Mouse (Mus musculus): ENCODE measurements around the gene 2010300C02Rik. TPM values are rescaled to one million over a fixed set of nuclear protein-coding genes. Genes with fewer than 3 reads are reported as not detected.
"Not testable (repeated sequence)": the region's sequence is repeated elsewhere in the genome, so short reads cannot be mapped to it uniquely, and the experiment has no call there.

Gene 2010300C02Rik
- polyA plus RNA-seq, 1 experiment from 2014 or later = 1.6 TPM

GRCm38 (mm10) chr1:37728053-37728452 lies 8.2 kb upstream of the 2010300C02Rik start:
- no peaks in the 10 kb centered on the region for H3K36me3 ChIP-seq
- no peak overlapping the region for H3K9ac ChIP-seq
- no peak for ATAC-seq (ENCODE audit: low FRiP score)
- no peak overlapping the region for H3K4me2 ChIP-seq
- H3K4me1 ChIP-seq (replicated peaks) = no peaks in the 10 kb centered on the region
- H3K4me3 ChIP-seq = no peak overlapping the region
- H3K27me3 ChIP-seq = no peaks in the 10 kb centered on the region
- no peak overlapping the region for H3K27ac ChIP-seq
- WGBS = 69% methylated on average over 10 of the region's 10 CpGs
- H3K9me3 ChIP-seq = no peaks in the 10 kb centered on the region

DNA sequence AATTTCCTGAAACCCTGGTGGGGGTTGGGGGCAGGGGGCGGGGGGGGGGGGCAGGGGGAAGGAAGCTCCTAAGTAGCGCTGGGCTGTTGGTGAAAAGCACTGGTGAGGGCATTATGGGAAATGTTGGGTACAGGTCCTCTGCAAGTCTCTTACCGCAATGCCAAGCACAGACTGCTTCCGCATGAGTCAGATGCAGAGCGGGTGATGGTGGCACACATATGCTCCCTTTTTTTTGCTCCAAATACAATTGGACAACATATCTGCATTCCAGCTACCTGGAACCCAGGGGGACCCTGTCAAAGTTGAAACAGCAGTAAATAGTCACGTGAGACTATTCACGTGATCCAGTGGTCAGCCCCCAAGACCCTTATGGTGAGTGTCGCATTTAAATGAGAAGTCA lies 7.3 kb upstream of the 2010300C02Rik start:
- no peak overlapping the region for H3K4me2 ChIP-seq
- WGBS = 85% methylated on average over 8 of the region's 8 CpGs
- no peaks in the 10 kb centered on the region for H3K36me3 ChIP-seq
- no peak overlapping the region for H3K9ac ChIP-seq
- H3K4me3 ChIP-seq = no peak overlapping the region
- H3K27ac ChIP-seq = no peak overlapping the region
- no peaks in the 10 kb centered on the region for H3K9me3 ChIP-seq
- no peak for ATAC-seq (ENCODE audit: low FRiP score)
- H3K27me3 ChIP-seq = 0 out of 2 replicates have a peak, but pooled peaks cover 4% of the 10 kb centered on the region
- no peaks in the 10 kb centered on the region for H3K4me1 ChIP-seq (replicated peaks)

DNA sequence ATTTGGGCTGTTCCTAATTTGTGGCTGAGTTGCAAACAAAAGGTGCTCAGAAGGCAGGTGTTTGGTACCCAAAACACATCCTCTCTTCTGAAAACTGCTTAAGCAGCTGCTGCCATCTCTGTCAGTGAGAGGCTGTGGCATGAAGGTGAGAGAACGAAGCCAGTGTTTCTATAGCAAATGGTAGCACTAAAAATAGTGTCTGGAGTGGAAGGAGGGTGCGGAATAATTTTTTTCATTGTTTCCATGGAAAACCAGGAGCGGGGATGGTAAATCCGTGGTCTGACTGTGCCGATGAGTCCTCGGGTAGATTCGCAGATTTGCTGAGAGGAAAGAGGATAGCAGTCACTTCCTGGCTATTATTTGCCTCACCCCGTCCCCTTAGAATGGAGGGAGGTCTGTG lies 6.5 kb upstream of the 2010300C02Rik start:
- Histone ChIP-seq H3K36me3 (no peaks in the 10 kb centered on the region), H3K4me1 (replicated peaks) (no peaks in the 10 kb centered on the region), H3K27ac (no peak overlapping the region), H3K9ac (no peak overlapping the region), H3K4me3 (no peak overlapping the region), H3K9me3 (no peaks in the 10 kb centered on the region), H3K27me3 (peaks cover 8% of the 10 kb centered on the region; the same call in 1 of the 2 replicates), H3K4me2 (no peak overlapping the region)
- WGBS = 81% methylated on average over 8 of the region's 8 CpGs
- ATAC-seq (ENCODE audit: low FRiP score) = no peak

DNA sequence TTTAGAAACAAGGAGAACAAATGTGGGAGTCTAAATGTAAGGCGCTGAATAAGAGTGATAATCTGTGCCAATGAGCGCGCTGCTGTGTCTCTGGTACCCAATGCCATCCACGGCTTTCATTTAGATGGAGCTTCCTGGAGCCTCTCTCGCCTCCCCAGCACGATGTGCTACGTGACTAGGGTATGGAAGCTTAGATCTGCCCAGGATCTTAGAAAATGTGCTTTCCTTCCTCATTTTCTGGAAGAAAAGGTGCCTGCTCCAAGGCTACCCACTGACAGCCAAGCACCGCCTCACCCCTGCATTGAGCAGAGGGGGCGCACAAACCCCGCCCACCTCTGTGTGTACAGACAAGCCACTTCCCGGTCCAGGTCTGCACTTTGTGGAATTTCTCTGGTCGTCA lies 6.0 kb upstream of the 2010300C02Rik start:
- H3K27ac ChIP-seq = no peak overlapping the region
- H3K4me1 ChIP-seq (replicated peaks) = no peaks in the 10 kb centered on the region
- no peaks in the 10 kb centered on the region for H3K9me3 ChIP-seq
- WGBS = 73% methylated on average over 12 of the region's 12 CpGs
- no peak for ATAC-seq (ENCODE audit: low FRiP score)
- peaks cover 14% of the 10 kb centered on the region for H3K27me3 ChIP-seq
- H3K4me2 ChIP-seq = no peak overlapping the region
- H3K9ac ChIP-seq = no peak overlapping the region
- H3K4me3 ChIP-seq = no peak overlapping the region
- no peaks in the 10 kb centered on the region for H3K36me3 ChIP-seq

DNA sequence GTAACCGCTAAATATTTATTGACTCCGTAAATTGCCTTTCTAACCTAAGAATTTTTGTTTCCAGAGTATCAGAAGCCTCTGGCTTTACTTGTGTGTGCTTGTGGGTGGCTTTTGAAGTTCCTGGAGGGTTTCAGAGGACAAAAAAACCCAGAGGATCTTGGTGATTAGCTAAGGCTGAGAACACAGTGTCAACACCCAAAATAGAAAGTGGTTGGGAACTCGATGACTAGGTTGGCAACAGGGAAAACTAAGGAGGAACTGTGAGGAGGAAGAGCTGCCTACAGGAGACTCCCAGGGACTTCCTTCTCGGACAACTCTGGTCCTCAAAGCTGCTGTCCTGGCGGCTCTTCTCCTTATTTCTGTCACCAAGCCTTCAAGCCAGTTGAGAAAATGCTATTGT lies 1.2 kb upstream of the 2010300C02Rik start:
- peaks cover 10% of the 10 kb centered on the region for H3K4me1 ChIP-seq (replicated peaks)
- no peak overlapping the region for H3K27ac ChIP-seq
- no peak overlapping the region for H3K9ac ChIP-seq
- no peaks in the 10 kb centered on the region for H3K9me3 ChIP-seq
- WGBS = 81% methylated on average over 5 of the region's 5 CpGs
- no peak overlapping the region for H3K4me3 ChIP-seq
- peaks cover 40% of the 10 kb centered on the region for H3K27me3 ChIP-seq
- H3K36me3 ChIP-seq = no peaks in the 10 kb centered on the region
- no peak overlapping the region for H3K4me2 ChIP-seq
- no peak for ATAC-seq (ENCODE audit: low FRiP score)

GRCm38 (mm10) chr1:37719030-37719723 lies 708 bp downstream of the 2010300C02Rik start:
- Histone ChIP-seq H3K9me3 (no peaks in the 10 kb centered on the region), H3K4me3 (peak overlapping the region; percentile 64), H3K27me3 (peaks cover 40% of the 10 kb centered on the region), H3K4me2 (peak overlapping the region; percentile 91), H3K4me1 (replicated peaks) (peaks cover 10% of the 10 kb centered on the region), H3K36me3 (no peaks in the 10 kb centered on the region), H3K9ac (peak overlapping the region; percentile 72), H3K27ac (no peak overlapping the region)
- 5% methylated on average over 49 of the region's 49 CpGs for WGBS
- ATAC-seq (ENCODE audit: low FRiP score) = peak; percentile 64

GRCm38 (mm10) chr1:37718516-37718915 lies 1.4 kb downstream of the 2010300C02Rik start:
- no peak for ATAC-seq (ENCODE audit: low FRiP score)
- Histone ChIP-seq H3K9ac (no peak overlapping the region), H3K9me3 (no peaks in the 10 kb centered on the region), H3K4me1 (replicated peaks) (peaks cover 10% of the 10 kb centered on the region), H3K36me3 (no peaks in the 10 kb centered on the region), H3K27ac (no peak overlapping the region), H3K4me3 (no peak overlapping the region), H3K27me3 (peaks cover 40% of the 10 kb centered on the region), H3K4me2 (peak overlapping the region; percentile 91; the same call in 1 of the 2 replicates)
- 49% methylated on average over 7 of the region's 7 CpGs for WGBS

GRCm38 (mm10) chr1:37717415-37718195 lies 2.3 kb downstream of the 2010300C02Rik start:
- Histone ChIP-seq H3K4me3 (no peak overlapping the region), H3K27ac (no peak overlapping the region), H3K9ac (no peak overlapping the region), H3K27me3 (peaks cover 40% of the 10 kb centered on the region), H3K4me2 (no peak overlapping the region), H3K4me1 (replicated peaks) (peaks cover 10% of the 10 kb centered on the region), H3K36me3 (no peaks in the 10 kb centered on the region), H3K9me3 (no peaks in the 10 kb centered on the region)
- WGBS = 83% methylated on average over 14 of the region's 14 CpGs
- ATAC-seq (ENCODE audit: low FRiP score) = no peak

DNA sequence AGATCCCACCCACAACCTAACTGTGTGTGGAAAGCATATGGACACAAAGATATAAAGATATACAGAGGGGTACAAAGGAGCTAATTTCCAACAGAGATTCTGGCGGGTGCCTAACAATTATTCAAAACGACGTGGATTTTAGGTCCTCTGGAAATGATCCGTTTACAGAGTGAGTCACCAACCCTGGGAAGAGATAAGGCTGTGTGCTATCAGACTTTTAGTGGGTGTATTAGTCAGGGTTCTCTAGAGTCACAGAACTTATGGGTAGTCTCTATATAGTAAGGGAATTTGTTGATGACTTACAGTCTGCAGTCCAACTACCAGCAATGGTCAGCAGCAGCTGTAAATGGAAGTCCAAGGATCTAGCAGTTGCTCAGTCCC lies 7.5 kb downstream of the 2010300C02Rik start:
- not testable (repeated sequence) for H3K4me1 ChIP-seq (replicated peaks); H3K4me2 ChIP-seq; H3K27me3 ChIP-seq; ATAC-seq (ENCODE audit: low FRiP score); H3K9ac ChIP-seq; H3K9me3 ChIP-seq; H3K27ac ChIP-seq; H3K4me3 ChIP-seq; H3K36me3 ChIP-seq
- 81% methylated on average over 4 of the region's 4 CpGs for WGBS

DNA sequence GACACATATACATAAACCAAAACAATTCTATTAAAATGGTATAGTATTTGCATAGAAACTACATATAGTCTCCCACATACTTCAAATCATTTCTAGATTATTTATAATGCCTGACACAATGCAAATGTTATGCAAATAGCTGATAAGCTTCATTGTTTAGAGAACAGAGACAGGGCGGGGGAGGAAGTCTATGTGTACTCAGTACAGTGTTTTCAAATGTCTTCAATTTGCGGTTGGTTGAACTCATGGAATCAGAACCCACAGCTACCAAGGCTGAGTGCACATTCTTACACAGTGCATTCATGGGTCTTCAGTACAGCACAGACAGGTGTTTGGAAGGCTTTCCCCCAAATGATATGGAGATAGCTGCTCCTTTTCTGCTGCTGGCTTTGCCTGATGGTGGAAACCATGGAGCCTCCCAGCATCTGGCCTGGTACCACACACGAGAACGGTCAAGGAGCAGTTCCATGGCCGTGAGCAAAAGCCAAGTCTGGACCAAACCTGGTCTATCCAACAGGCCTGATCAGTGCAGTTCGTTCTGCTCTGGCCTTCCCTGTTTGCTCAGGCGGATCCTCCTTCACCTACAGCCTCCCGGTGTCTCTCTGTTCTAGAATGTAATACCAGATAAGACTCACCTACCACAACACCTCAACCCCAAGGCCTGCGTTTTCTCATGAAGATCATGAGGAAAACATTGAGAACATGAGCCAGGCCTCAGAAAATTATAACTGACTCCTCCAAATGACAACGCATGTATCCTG lies 8.1 kb downstream of the 2010300C02Rik start:
- 90% methylated on average over 10 of the region's 10 CpGs for WGBS
- no peak overlapping the region for H3K27ac ChIP-seq
- ATAC-seq (ENCODE audit: low FRiP score) = no peak
- H3K4me2 ChIP-seq = no peak overlapping the region
- H3K9ac ChIP-seq = no peak overlapping the region
- H3K9me3 ChIP-seq = no peaks in the 10 kb centered on the region
- H3K36me3 ChIP-seq = no peaks in the 10 kb centered on the region
- H3K4me1 ChIP-seq (replicated peaks) = no peaks in the 10 kb centered on the region
- no peaks in the 10 kb centered on the region for H3K27me3 ChIP-seq
- no peak overlapping the region for H3K4me3 ChIP-seq

GRCm38 (mm10) chr1:37711082-37711481 lies 8.8 kb downstream of the 2010300C02Rik start:
- no peaks in the 10 kb centered on the region for H3K27me3 ChIP-seq
- H3K4me1 ChIP-seq (replicated peaks) = no peaks in the 10 kb centered on the region
- no peak overlapping the region for H3K4me3 ChIP-seq
- H3K4me2 ChIP-seq = no peak overlapping the region
- 97% methylated on average over 5 of the region's 5 CpGs for WGBS
- H3K27ac ChIP-seq = no peak overlapping the region
- H3K9me3 ChIP-seq = no peaks in the 10 kb centered on the region
- no peak overlapping the region for H3K9ac ChIP-seq
- H3K36me3 ChIP-seq = no peaks in the 10 kb centered on the region
- ATAC-seq (ENCODE audit: low FRiP score) = no peak

DNA sequence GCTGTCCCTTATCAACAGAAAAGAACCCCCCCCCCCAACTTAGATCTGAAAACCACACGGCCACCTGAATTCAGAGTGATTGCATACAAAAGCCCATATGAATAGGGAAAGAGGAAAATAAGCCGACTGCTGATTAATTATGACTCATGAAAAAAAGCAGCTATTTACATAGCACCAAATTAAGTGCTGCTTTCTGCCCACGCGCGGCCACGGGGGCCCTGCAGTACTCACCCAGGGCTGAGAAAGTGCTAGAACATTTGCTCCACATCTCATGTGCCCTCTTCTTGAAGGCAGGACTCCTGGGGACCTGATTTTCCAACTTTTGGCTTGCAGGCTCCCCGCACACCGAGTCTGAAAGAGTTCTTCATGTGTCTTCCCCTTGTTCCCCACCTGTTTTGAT lies 10.1 kb downstream of the 2010300C02Rik start:
- 81% methylated on average over 8 of the region's 8 CpGs for WGBS
- Histone ChIP-seq H3K27me3 (no peaks in the 10 kb centered on the region), H3K27ac (no peak overlapping the region), H3K9me3 (no peaks in the 10 kb centered on the region), H3K9ac (no peak overlapping the region), H3K4me2 (no peak overlapping the region), H3K4me1 (replicated peaks) (no peaks in the 10 kb centered on the region), H3K36me3 (no peaks in the 10 kb centered on the region), H3K4me3 (no peak overlapping the region)
- ATAC-seq (ENCODE audit: low FRiP score) = no peak

Data from hindbrain, embryonic 13.5 days (tissue).